Mouse (Mus musculus) liver, embryonic 16.5 days (tissue): ENCODE data around the gene Atxn2. TPM values are rescaled to one million over a fixed set of nuclear protein-coding genes. Genes with fewer than 3 reads are reported as not detected.
"Not testable (repeated sequence)": the region's sequence is repeated elsewhere in the genome, so short reads cannot be mapped to it uniquely, and the experiment has no call there.

Source experiments
- ATAC-seq: fragments of 200-750 bp; cut with Nextera tagmentation; 2 replicates; pipeline ENCODE4 v1.8.0; 2017; ENCODE audit warnings: low read depth, mild to moderate bottlenecking, moderate number of reproducible peaks, moderate library complexity
- H3K27ac ChIP-seq: fragments of 300-500 bp; sonication (generic); 2 replicates; pipeline ENCODE4 v1.5.1; 2014; ENCODE audit warnings: mild to moderate bottlenecking, low read length
- H3K27me3 ChIP-seq: fragments of 300-500 bp; sonication (generic); 2 replicates; pipeline ENCODE4 v1.6.1; 2014; ENCODE audit warnings: low read depth, low read length, mixed read lengths; ENCODE audit not compliant: control insufficient read depth, insufficient read depth
- H3K36me3 ChIP-seq: fragments of 300-500 bp; sonication (generic); 2 replicates; pipeline ENCODE4 v1.6.1; 2014; ENCODE audit warnings: mild to moderate bottlenecking; ENCODE audit not compliant: control insufficient read depth, insufficient read depth
- H3K4me1 ChIP-seq: fragments of 300-500 bp; sonication (generic); 2 replicates; pipeline ENCODE4 v1.6.1; 2014; ENCODE audit warnings: low read depth, low read length, mixed read lengths; ENCODE audit not compliant: control insufficient read depth
- H3K4me2 ChIP-seq: fragments of 300-500 bp; sonication (generic); 2 replicates; pipeline ENCODE4 v1.6.1; 2014; ENCODE audit warnings: low read depth, low read length, mixed read lengths
- H3K4me3 ChIP-seq: fragments of 300-500 bp; sonication (generic); 2 replicates; pipeline ENCODE4 v1.5.1; 2014; ENCODE audit warnings: low read depth, mild to moderate bottlenecking, low read length
- H3K9ac ChIP-seq: fragments of 300-500 bp; sonication (generic); 2 replicates; pipeline ENCODE4 v1.6.1; 2014; ENCODE audit warnings: low read depth, low read length
- H3K9me3 ChIP-seq: fragments of 300-500 bp; sonication (generic); replicated peaks from 2 replicates; pipeline ENCODE4 v1.6.1; 2016; ENCODE audit warnings: low read length; ENCODE audit not compliant: control insufficient read depth
- WGBS: fragments of 180-500 bp; shearing (Covaris S2); extraction: QIAGEN DNeasy Blood & Tissue Kit; methylation state at CpG from one replicate; pipeline ENCODE4 v1.1.7; 2014; ENCODE audit not compliant: insufficient replicate concordance; 5-methylcytosine and 5-hydroxymethylcytosine counted together
- polyA plus RNA-seq: library from polyadenylated mRNA; unstranded; fragments of >200 nt; fragmentation: Nextera tagmentation; extraction: Ambion mirVana; gene quantifications from 2 replicates; pipeline ENCODE4 v1.2.1, GENCODE M21; 2015

Atxn2 gene
- polyA plus RNA-seq, 1 experiment from 2014 or later, result 14.6 TPM

- peak overlapping the region; percentile 97 for H3K4me2 ChIP-seq
- peaks cover 33% of the 10 kb centered on the region for H3K4me1 ChIP-seq
- peaks cover 2% of the 10 kb centered on the region for H3K36me3 ChIP-seq
- H3K9me3 ChIP-seq, result no peaks in the 10 kb centered on the region
- no peak overlapping the region for H3K4me3 ChIP-seq
- no peak overlapping the region for H3K9ac ChIP-seq
- 64% methylated on average over 1 of the region's 1 CpGs for WGBS
- H3K27ac ChIP-seq, result peak overlapping the region; percentile 61; the same call in 1 of the 2 replicates
- ATAC-seq, result no peak
- H3K27me3 ChIP-seq, result no peaks in the 10 kb centered on the region
Observed at GRCm38 (mm10) chr5:121714331-121714730, 3.2 kb downstream of the Atxn2 start.

- Histone ChIP-seq H3K36me3 (peaks cover 2% of the 10 kb centered on the region), H3K4me1 (peaks cover 36% of the 10 kb centered on the region), H3K27me3 (no peaks in the 10 kb centered on the region), H3K4me2 (no peak overlapping the region), H3K4me3 (no peak overlapping the region), H3K9me3 (no peaks in the 10 kb centered on the region), H3K27ac (no peak overlapping the region), H3K9ac (no peak overlapping the region)
- WGBS, result 64% methylated on average over 6 of the region's 6 CpGs
- no peak for ATAC-seq
Observed at GRCm38 (mm10) chr5:121714928-121715327, 3.8 kb downstream of the Atxn2 start.

- Histone ChIP-seq H3K36me3 (peaks cover 2% of the 10 kb centered on the region), H3K9ac (no peak overlapping the region), H3K4me1 (peaks cover 29% of the 10 kb centered on the region), H3K4me3 (no peak overlapping the region), H3K4me2 (no peak overlapping the region), H3K27me3 (no peaks in the 10 kb centered on the region), H3K9me3 (no peaks in the 10 kb centered on the region), H3K27ac (no peak overlapping the region)
- 64% methylated on average over 5 of the region's 5 CpGs for WGBS
- ATAC-seq, result no peak
Observed at GRCm38 (mm10) chr5:121718462-121718861, 7.3 kb downstream of the Atxn2 start.

GRCm38 (mm10) chr5:121720888-121721585, 9.9 kb downstream of the Atxn2 start:
- peaks cover 27% of the 10 kb centered on the region for H3K4me1 ChIP-seq
- H3K27me3 ChIP-seq, result no peaks in the 10 kb centered on the region
- H3K4me2 ChIP-seq, result no peak overlapping the region
- ATAC-seq, result no peak
- peaks cover 2% of the 10 kb centered on the region for H3K36me3 ChIP-seq
- H3K9ac ChIP-seq, result no peak overlapping the region
- 83% methylated on average over 5 of the region's 5 CpGs for WGBS
- no peaks in the 10 kb centered on the region for H3K9me3 ChIP-seq
- H3K27ac ChIP-seq, result no peak overlapping the region
- no peak overlapping the region for H3K4me3 ChIP-seq

- ATAC-seq, result peak; percentile 56; the same call in 1 of the 2 replicates
- no peak overlapping the region for H3K4me3 ChIP-seq
- H3K27ac ChIP-seq, result no peak overlapping the region
- no peak overlapping the region for H3K9ac ChIP-seq
- no peaks in the 10 kb centered on the region for H3K27me3 ChIP-seq
- H3K4me1 ChIP-seq, result peaks cover 21% of the 10 kb centered on the region
- H3K4me2 ChIP-seq, result no peak overlapping the region
- 47% methylated on average over 3 of the region's 3 CpGs for WGBS
- peaks cover 2% of the 10 kb centered on the region for H3K36me3 ChIP-seq
- no peaks in the 10 kb centered on the region for H3K9me3 ChIP-seq
Observed at GRCm38 (mm10) chr5:121721841-121722240, 10.7 kb downstream of the Atxn2 start.

- ATAC-seq, result peak; percentile 30; the same call in 1 of the 2 replicates
- H3K9me3 ChIP-seq, result no peaks in the 10 kb centered on the region
- H3K27ac ChIP-seq, result no peak overlapping the region
- no peak overlapping the region for H3K4me2 ChIP-seq
- H3K4me3 ChIP-seq, result no peak overlapping the region
- H3K27me3 ChIP-seq, result no peaks in the 10 kb centered on the region
- no peaks in the 10 kb centered on the region for H3K36me3 ChIP-seq
- no peak overlapping the region; the same call in 1 of the 2 replicates for H3K9ac ChIP-seq
- H3K4me1 ChIP-seq, result peaks cover 17% of the 10 kb centered on the region
- 84% methylated on average over 1 of the region's 1 CpGs for WGBS
Observed at GRCm38 (mm10) chr5:121724678-121725077, 13.5 kb downstream of the Atxn2 start.

GRCm38 (mm10) chr5:121730057-121730456, 18.9 kb downstream of the Atxn2 start:
- H3K4me3 ChIP-seq, result no peak overlapping the region
- no peaks in the 10 kb centered on the region for H3K9me3 ChIP-seq
- no peak overlapping the region for H3K4me2 ChIP-seq
- no peak overlapping the region for H3K27ac ChIP-seq
- H3K4me1 ChIP-seq, result no peaks in the 10 kb centered on the region; the same call in 1 of the 2 replicates
- H3K9ac ChIP-seq, result no peak overlapping the region
- no peaks in the 10 kb centered on the region for H3K27me3 ChIP-seq
- peak; percentile 78 for ATAC-seq
- WGBS, result 85% methylated on average over 2 of the region's 2 CpGs
- H3K36me3 ChIP-seq, result no peaks in the 10 kb centered on the region

- Histone ChIP-seq H3K4me2 (no peak overlapping the region), H3K27ac (no peak overlapping the region), H3K4me1 (peaks cover under 1% of the 10 kb centered on the region; the same call in 1 of the 2 replicates), H3K27me3 (no peaks in the 10 kb centered on the region), H3K4me3 (no peak overlapping the region), H3K9ac (no peak overlapping the region), H3K36me3 (no peaks in the 10 kb centered on the region), H3K9me3 (no peaks in the 10 kb centered on the region)
- WGBS, result 64% methylated on average over 3 of the region's 3 CpGs
- no peak for ATAC-seq
Observed at GRCm38 (mm10) chr5:121736641-121737040, 25.5 kb downstream of the Atxn2 start.

- not testable (repeated sequence) for H3K4me2 ChIP-seq, H3K4me1 ChIP-seq
- WGBS, result 56% methylated on average over 2 of the region's 2 CpGs
Observed at GRCm38 (mm10) chr5:121738162-121738561, 27.0 kb downstream of the Atxn2 start.

More at GRCm38 (mm10) chr5:121738162-121738561, 27.0 kb downstream of the Atxn2 start:
- H3K4me3 ChIP-seq, H3K36me3 ChIP-seq, H3K27ac ChIP-seq, H3K27me3 ChIP-seq, ATAC-seq, H3K9me3 ChIP-seq, H3K9ac ChIP-seq: not testable (repeated sequence)
